Mouse (Mus musculus) MEL (cell line): ENCODE data around the gene Ahcy.

Experiments
- CTCF ChIP-seq, 3 experiments: IDR thresholded peaks in 2 of 3; conservative IDR thresholded peaks in 1 of 3; 2 replicates each; pipeline ENCODE4 v1.5.1; 2011 to 2012; ENCODE audit warnings: low read length in 3 of 3, low read depth in 2 of 3, mild to moderate bottlenecking in 2 of 3, improper control_type of control experiment in 1 of 3, inconsistent platforms in 1 of 3, mixed read lengths in 1 of 3, moderate library complexity in 1 of 3; ENCODE audit not compliant: control insufficient read depth in 1 of 3, insufficient read depth in 1 of 3, poor library complexity in 1 of 3, severe bottlenecking in 1 of 3
- ELF1 ChIP-seq: IDR thresholded peaks from 2 replicates; pipeline ENCODE4 v1.6.1; 2014; ENCODE audit warnings: low read depth, mild to moderate bottlenecking, inconsistent platforms, low read length, improper control_type of control experiment, moderate library complexity
- MAFK ChIP-seq: IDR thresholded peaks from 2 replicates; pipeline ENCODE4 v1.6.1; 2011; ENCODE audit warnings: low read depth, mild to moderate bottlenecking, low read length, improper control_type of control experiment, borderline replicate concordance
- TBP ChIP-seq: IDR thresholded peaks from 2 replicates; pipeline ENCODE4 v1.8.0; 2011; ENCODE audit warnings: low read depth, low read length, improper control_type of control experiment

- TF ChIP-seq ELF1 (no peak), CTCF (IDR thresholded peaks at IDR 0.05 in 2 of 3, conservative IDR thresholded peaks at IDR 0.05 in 1 of 3; ENCODE audit: control insufficient read depth in 1 of 3, insufficient read depth in 1 of 3, low read depth in 2 of 3, low read length in 3 of 3, poor library complexity in 1 of 3, severe bottlenecking in 1 of 3) (no peak), TBP (no peak), MAFK (no peak)
These were observed 5.9 kb upstream of the Ahcy start for GRCm38 (mm10) chr2:155080179-155080530.
